Mouse (Mus musculus): Measurements from ENCODE around the gene Gm10413.
"Not testable (repeated sequence)": the region's sequence is repeated elsewhere in the genome, so short reads cannot be mapped to it uniquely, and the experiment has no call there.

- TF ChIP-seq CTCF (conservative IDR thresholded peaks at IDR 0.05; ENCODE audit: low read length); POU5F1 (IDR thresholded peaks at IDR 0.05; ENCODE audit: borderline replicate concordance, low read length): not testable (repeated sequence)
Measured at GRCm38 (mm10) chr14:3412314-3412713, 17.4 kb downstream of the Gm10413 start, which contains the start of gene Gm10409.
